Mouse (Mus musculus) thymus, postnatal 25 days (tissue): ENCODE data around the gene Tspan4.

Experiments
- DNase-seq: peaks from one replicate; pipeline ENCODE4 v3.0.0; 2022

Gene Tspan4

GRCm38 (mm10) chr7:141461521-141462332 is 13.3 kb upstream of the Tspan4 start:
- DNase-seq = no peak

GRCm38 (mm10) chr7:141462333-141462821 is 12.7 kb upstream of the Tspan4 start:
- no peak for DNase-seq

GRCm38 (mm10) chr7:141463824-141464602 is 11.0 kb upstream of the Tspan4 start:
- DNase-seq = no peak

- DNase-seq = peak; percentile 38
Observed at GRCm38 (mm10) chr7:141464603-141465201, 10.3 kb upstream of the Tspan4 start.

- DNase-seq = no peak
Observed at GRCm38 (mm10) chr7:141465388-141466044, 9.5 kb upstream of the Tspan4 start.

GRCm38 (mm10) chr7:141466045-141466394 is 9.0 kb upstream of the Tspan4 start:
- no peak for DNase-seq

GRCm38 (mm10) chr7:141466607-141467148 is 8.4 kb upstream of the Tspan4 start:
- no peak for DNase-seq

GRCm38 (mm10) chr7:141467230-141468030 is 7.6 kb upstream of the Tspan4 start, which contains the start of gene Cd151:
TSS of gene Cd151 (plus strand) at chr7:141467392.
- DNase-seq = peak; percentile 77

GRCm38 (mm10) chr7:141468164-141468521 is 6.9 kb upstream of the Tspan4 start:
- DNase-seq = no peak

- DNase-seq = peak; percentile 54
Observed at GRCm38 (mm10) chr7:141468522-141469211, 6.4 kb upstream of the Tspan4 start.

GRCm38 (mm10) chr7:141469352-141469751 is 5.7 kb upstream of the Tspan4 start:
- DNase-seq = no peak

- DNase-seq = no peak
Observed at GRCm38 (mm10) chr7:141469901-141470636, 5.0 kb upstream of the Tspan4 start.

- DNase-seq = no peak
Observed at GRCm38 (mm10) chr7:141470637-141470944, 4.4 kb upstream of the Tspan4 start.

GRCm38 (mm10) chr7:141471236-141471635 is 3.8 kb upstream of the Tspan4 start:
- no peak for DNase-seq

- DNase-seq = no peak
Observed at GRCm38 (mm10) chr7:141472226-141472625, 2.8 kb upstream of the Tspan4 start.

- no peak for DNase-seq
Observed at GRCm38 (mm10) chr7:141472763-141473162, 2.3 kb upstream of the Tspan4 start.

GRCm38 (mm10) chr7:141474160-141474559 is 880 bp upstream of the Tspan4 start:
- no peak for DNase-seq

- DNase-seq = no peak
Observed at GRCm38 (mm10) chr7:141475805-141476158, 742 bp downstream of the Tspan4 start.

- DNase-seq = no peak
Observed at GRCm38 (mm10) chr7:141476226-141476980, 1.4 kb downstream of the Tspan4 start.

- DNase-seq = no peak
Observed at GRCm38 (mm10) chr7:141476981-141477370, 1.9 kb downstream of the Tspan4 start.
